Mouse (Mus musculus) liver, embryonic 11.5 days (tissue): ENCODE data around the gene Nubp2. TPM values are rescaled to one million over a fixed set of nuclear protein-coding genes. Genes with fewer than 3 reads are reported as not detected.
A peak's percentile ranks its signal among the peaks of the same experiment; 100 is the strongest.

Source experiments
- ATAC-seq: fragments of 200-750 bp; cut with Nextera tagmentation; replicated peaks from 2 replicates; pipeline ENCODE4 v1.8.0; 2017; ENCODE audit warnings: moderate number of reproducible peaks, mild to moderate bottlenecking, moderate TSS enrichment, moderate library complexity; ENCODE audit not compliant: low FRiP score
- DNase-seq: peaks from one replicate; pipeline ENCODE4 v3.0.0-alpha.2; 2017; ENCODE audit warnings: low spot score
- H3K27ac ChIP-seq: fragments of 300-500 bp; sonication (generic); 2 replicates; pipeline ENCODE4 v1.5.1; 2014; ENCODE audit warnings: mild to moderate bottlenecking, low read depth, low read length, control low read depth
- H3K27me3 ChIP-seq: fragments of 300-500 bp; sonication (generic); replicated peaks from 2 replicates; pipeline ENCODE4 v1.6.1; 2014; ENCODE audit warnings: low read length, mixed read lengths; ENCODE audit not compliant: control insufficient read depth, insufficient read depth
- H3K36me3 ChIP-seq: fragments of 300-500 bp; sonication (generic); 2 replicates; pipeline ENCODE4 v1.6.1; 2014; ENCODE audit warnings: mild to moderate bottlenecking, low read length, moderate library complexity, mixed read lengths; ENCODE audit not compliant: control insufficient read depth, insufficient read depth
- H3K4me1 ChIP-seq: fragments of 300-500 bp; sonication (generic); replicated peaks from 2 replicates; pipeline ENCODE4 v1.6.1; 2014; ENCODE audit warnings: low read length, mixed read lengths; ENCODE audit not compliant: control insufficient read depth, insufficient read depth
- H3K4me2 ChIP-seq: fragments of 300-500 bp; sonication (generic); 2 replicates; pipeline ENCODE4 v1.6.1; 2014; ENCODE audit warnings: mild to moderate bottlenecking, control low read depth, moderate library complexity
- H3K4me3 ChIP-seq: fragments of 300-500 bp; sonication (generic); 2 replicates; pipeline ENCODE4 v1.5.1; 2014; ENCODE audit warnings: low read depth, low read length, control low read depth
- H3K9ac ChIP-seq: fragments of 300-500 bp; sonication (generic); 2 replicates; pipeline ENCODE4 v1.6.1; 2014; ENCODE audit warnings: low read depth, low read length, control low read depth
- H3K9me3 ChIP-seq: fragments of 300-500 bp; sonication (generic); 2 replicates; pipeline ENCODE4 v1.6.1; 2016; ENCODE audit warnings: low read length, inconsistent platforms, mixed read lengths; ENCODE audit not compliant: control insufficient read depth
- WGBS: fragments of 180-500 bp; shearing (Covaris S2); extraction: QIAGEN DNeasy Blood & Tissue Kit; methylation state at CpG from one replicate; pipeline ENCODE4 v1.1.7; 2014; 5-methylcytosine and 5-hydroxymethylcytosine counted together
- polyA plus RNA-seq: library from polyadenylated mRNA; unstranded; fragments of >200 nt; fragmentation: Nextera tagmentation; extraction: Ambion mirVana; gene quantifications from 2 replicates; pipeline ENCODE4 v1.2.1, GENCODE M21; 2014

Nubp2 gene
- polyA plus RNA-seq, 1 experiment from 2014 or later = 123 TPM

GRCm38 (mm10) chr17:24896241-24896992 is 10.3 kb upstream of the Nubp2 start, which contains the start of gene Nme3:
Nme3 (plus strand) TSS chr17:24896500.
- DNase-seq = peak; percentile 87
- peak; percentile 77 for ATAC-seq
- H3K9me3 ChIP-seq = no peaks in the 10 kb centered on the region
- peaks cover 28% of the 10 kb centered on the region for H3K4me1 ChIP-seq
- H3K36me3 ChIP-seq = peaks cover 60% of the 10 kb centered on the region
- H3K4me2 ChIP-seq = peak within 1 kb of the TSS; percentile 99
- WGBS = 2% methylated on average over 50 of the region's 50 CpGs
- H3K4me3 ChIP-seq = peak within 1 kb of the TSS; percentile 91
- H3K9ac ChIP-seq = peak within 1 kb of the TSS; percentile 97
- H3K27ac ChIP-seq = peak within 1 kb of the TSS; percentile 87
- H3K27me3 ChIP-seq = no peaks in the 10 kb centered on the region

GRCm38 (mm10) chr17:24895571-24896240 is 9.6 kb upstream of the Nubp2 start:
- Histone ChIP-seq H3K9ac (peak overlapping the region; percentile 97), H3K27ac (peak overlapping the region; percentile 87), H3K4me3 (peak overlapping the region; percentile 91), H3K4me1 (peaks cover 28% of the 10 kb centered on the region), H3K36me3 (peaks cover 58% of the 10 kb centered on the region), H3K4me2 (peak overlapping the region; percentile 99), H3K9me3 (no peaks in the 10 kb centered on the region), H3K27me3 (no peaks in the 10 kb centered on the region)
- WGBS = 9% methylated on average over 23 of the region's 23 CpGs
- DNase-seq (no peak), ATAC-seq (no peak)

GRCm38 (mm10) chr17:24894995-24895547 is 8.9 kb upstream of the Nubp2 start, which contains the start of the genes Eme2 and Mrps34:
Eme2 (minus strand) TSS chr17:24895087.
Mrps34 (plus strand) TSS chr17:24895116.
- Histone ChIP-seq H3K4me3 (peak within 1 kb of the TSS; percentile 91), H3K27me3 (no peaks in the 10 kb centered on the region), H3K9me3 (no peaks in the 10 kb centered on the region), H3K4me2 (peak within 1 kb of the TSS; percentile 99), H3K4me1 (peaks cover 28% of the 10 kb centered on the region), H3K36me3 (peaks cover 58% of the 10 kb centered on the region), H3K27ac (peak within 1 kb of the TSS; percentile 87), H3K9ac (peak within 1 kb of the TSS; percentile 97)
- DNase-seq (peak; percentile 89), ATAC-seq (peak; percentile 65)
- whole genome bisulfite sequencing = under 1% methylated on average over 62 of the region's 62 CpGs

GRCm38 (mm10) chr17:24894061-24894994 is 8.2 kb upstream of the Nubp2 start:
- peak overlapping the region; percentile 87; the same call in 1 of the 2 replicates for H3K27ac ChIP-seq

GRCm38 (mm10) chr17:24893276-24893675 is 7.1 kb upstream of the Nubp2 start:
- 88% methylated on average over 2 of the region's 2 CpGs for WGBS
- ATAC-seq = no peak
- Histone ChIP-seq H3K9ac (peak overlapping the region; percentile 12; the same call in 1 of the 2 replicates), H3K9me3 (no peaks in the 10 kb centered on the region), H3K27ac (no peak overlapping the region), H3K36me3 (peaks cover 44% of the 10 kb centered on the region), H3K4me1 (peaks cover 28% of the 10 kb centered on the region), H3K27me3 (no peaks in the 10 kb centered on the region), H3K4me2 (peak overlapping the region; percentile 99; the same call in 1 of the 2 replicates), H3K4me3 (peak overlapping the region; percentile 91)
- no peak for DNase-seq

More at GRCm38 (mm10) chr17:24894061-24894994, 8.2 kb upstream of the Nubp2 start:
- peak overlapping the region; percentile 91 for H3K4me3 ChIP-seq
- H3K4me2 ChIP-seq = peak overlapping the region; percentile 99
- H3K27me3 ChIP-seq = no peaks in the 10 kb centered on the region
- peaks cover 28% of the 10 kb centered on the region for H3K4me1 ChIP-seq
- DNase-seq (no peak), ATAC-seq (peak; percentile 24)
- no peaks in the 10 kb centered on the region for H3K9me3 ChIP-seq
- WGBS = 9% methylated on average over 31 of the region's 31 CpGs
- peak overlapping the region; percentile 97 for H3K9ac ChIP-seq
- peaks cover 52% of the 10 kb centered on the region for H3K36me3 ChIP-seq

- 88% methylated on average over 12 of the region's 12 CpGs for WGBS
- Histone ChIP-seq H3K4me2 (no peak overlapping the region), H3K9ac (no peak overlapping the region), H3K36me3 (peaks cover 42% of the 10 kb centered on the region), H3K4me3 (no peak overlapping the region), H3K4me1 (peaks cover 28% of the 10 kb centered on the region), H3K9me3 (no peaks in the 10 kb centered on the region), H3K27ac (no peak overlapping the region), H3K27me3 (no peaks in the 10 kb centered on the region)
- DNase-seq (no peak), ATAC-seq (no peak)
Observed at GRCm38 (mm10) chr17:24892785-24893184, 6.6 kb upstream of the Nubp2 start.

GRCm38 (mm10) chr17:24891321-24891720 is 5.2 kb upstream of the Nubp2 start:
- ATAC-seq = no peak
- no peaks in the 10 kb centered on the region for H3K27me3 ChIP-seq
- H3K36me3 ChIP-seq = peaks cover 32% of the 10 kb centered on the region
- H3K4me3 ChIP-seq = no peak overlapping the region
- no peak for DNase-seq
- no peak overlapping the region for H3K4me2 ChIP-seq
- H3K9me3 ChIP-seq = no peaks in the 10 kb centered on the region
- 84% methylated on average over 13 of the region's 13 CpGs for WGBS
- peaks cover 23% of the 10 kb centered on the region for H3K4me1 ChIP-seq
- no peak overlapping the region for H3K27ac ChIP-seq
- no peak overlapping the region for H3K9ac ChIP-seq
